Mouse (Mus musculus): ENCODE results near the gene Col8a2. TPM values are rescaled to one million over a fixed set of nuclear protein-coding genes. Genes with fewer than 3 reads are reported as not detected.
A peak's percentile ranks its signal among the peaks of the same experiment; 100 is the strongest.

The Col8a2 gene
- polyA plus RNA-seq, 1 experiment from 2014 or later, result 5.0 TPM

- Histone ChIP-seq H3K9ac (ENCODE audit: low read length) (no peak overlapping the region), H3K4me2 (ENCODE audit: low read depth, low read length) (no peak overlapping the region), H3K4me1 (ENCODE audit: control insufficient read depth, insufficient read depth, low read length) (peaks cover 9% of the 10 kb centered on the region; the same call in 1 of the 2 replicates), H3K36me3 (ENCODE audit: control insufficient read depth, insufficient read depth) (peaks cover 22% of the 10 kb centered on the region), H3K27me3 (ENCODE audit: control insufficient read depth, insufficient read depth, low read length) (no peaks in the 10 kb centered on the region), H3K4me3 (ENCODE audit: low read length) (no peak overlapping the region), H3K27ac (ENCODE audit: low read length) (no peak overlapping the region), H3K9me3 (replicated peaks; ENCODE audit: control insufficient read depth, low read length) (no peaks in the 10 kb centered on the region)
- ATAC-seq (replicated peaks; ENCODE audit: extremely low read depth, insufficient read depth, low FRiP score), result no peak
- WGBS, result 89% methylated on average over 13 of the region's 13 CpGs
These were observed 29.9 kb downstream of the Col8a2 start for GRCm38 (mm10) chr4:126316443-126317040.

GRCm38 (mm10) chr4:126319806-126320205 is 33.2 kb downstream of the Col8a2 start:
- H3K9me3 ChIP-seq (replicated peaks; ENCODE audit: control insufficient read depth, low read length), result no peaks in the 10 kb centered on the region
- ATAC-seq (replicated peaks; ENCODE audit: extremely low read depth, insufficient read depth, low FRiP score), result no peak
- peaks cover 22% of the 10 kb centered on the region for H3K36me3 ChIP-seq (ENCODE audit: control insufficient read depth, insufficient read depth)
- H3K27ac ChIP-seq (ENCODE audit: low read length), result no peak overlapping the region
- H3K27me3 ChIP-seq (ENCODE audit: control insufficient read depth, insufficient read depth, low read length), result peaks cover 7% of the 10 kb centered on the region
- H3K9ac ChIP-seq (ENCODE audit: low read length), result no peak overlapping the region
- whole genome bisulfite sequencing, result 83% methylated on average over 6 of the region's 6 CpGs
- no peak overlapping the region for H3K4me3 ChIP-seq (ENCODE audit: low read length)
- peaks cover 11% of the 10 kb centered on the region for H3K4me1 ChIP-seq (ENCODE audit: control insufficient read depth, insufficient read depth, low read length)
- H3K4me2 ChIP-seq (ENCODE audit: low read depth, low read length), result no peak overlapping the region

- Histone ChIP-seq H3K36me3 (ENCODE audit: control insufficient read depth, insufficient read depth) (peaks cover 18% of the 10 kb centered on the region), H3K4me1 (ENCODE audit: control insufficient read depth, insufficient read depth, low read length) (peaks cover 16% of the 10 kb centered on the region), H3K27ac (ENCODE audit: low read length) (peak within 1 kb of the TSS; percentile 69), H3K4me2 (ENCODE audit: low read depth, low read length) (peak within 1 kb of the TSS; percentile 72), H3K27me3 (ENCODE audit: control insufficient read depth, insufficient read depth, low read length) (peaks cover 10% of the 10 kb centered on the region), H3K4me3 (ENCODE audit: low read length) (peak within 1 kb of the TSS; percentile 78), H3K9me3 (replicated peaks; ENCODE audit: control insufficient read depth, low read length) (no peaks in the 10 kb centered on the region), H3K9ac (ENCODE audit: low read length) (peak within 1 kb of the TSS; percentile 86)
- peak; percentile 84 for ATAC-seq (replicated peaks; ENCODE audit: extremely low read depth, insufficient read depth, low FRiP score)
- under 1% methylated on average over 80 of the region's 80 CpGs for WGBS
These were observed 34.7 kb downstream of the Col8a2 start, which contains the start of gene Adprhl2 for GRCm38 (mm10) chr4:126321111-126321853. Gene Adprhl2 (minus strand): TSS chr4:126321703.

GRCm38 (mm10) chr4:126321854-126322511 is 35.4 kb downstream of the Col8a2 start:
- no peak; the same call in 1 of the 2 replicates for ATAC-seq (replicated peaks; ENCODE audit: extremely low read depth, insufficient read depth, low FRiP score)
- Histone ChIP-seq H3K27ac (ENCODE audit: low read length) (no peak overlapping the region), H3K27me3 (ENCODE audit: control insufficient read depth, insufficient read depth, low read length) (peaks cover 10% of the 10 kb centered on the region), H3K36me3 (ENCODE audit: control insufficient read depth, insufficient read depth) (peaks cover 12% of the 10 kb centered on the region), H3K4me3 (ENCODE audit: low read length) (peak overlapping the region; percentile 78), H3K9me3 (replicated peaks; ENCODE audit: control insufficient read depth, low read length) (no peaks in the 10 kb centered on the region), H3K9ac (ENCODE audit: low read length) (peak overlapping the region; percentile 49; the same call in 1 of the 2 replicates), H3K4me2 (ENCODE audit: low read depth, low read length) (peak overlapping the region; percentile 65), H3K4me1 (ENCODE audit: control insufficient read depth, insufficient read depth, low read length) (peaks cover 16% of the 10 kb centered on the region)
- 51% methylated on average over 28 of the region's 28 CpGs for WGBS

- Histone ChIP-seq H3K9ac (ENCODE audit: low read length) (no peak overlapping the region), H3K27ac (ENCODE audit: low read length) (no peak overlapping the region), H3K27me3 (ENCODE audit: control insufficient read depth, insufficient read depth, low read length) (peaks cover 10% of the 10 kb centered on the region), H3K4me2 (ENCODE audit: low read depth, low read length) (no peak overlapping the region), H3K4me3 (ENCODE audit: low read length) (no peak overlapping the region), H3K36me3 (ENCODE audit: control insufficient read depth, insufficient read depth) (peaks cover 6% of the 10 kb centered on the region), H3K9me3 (replicated peaks; ENCODE audit: control insufficient read depth, low read length) (no peaks in the 10 kb centered on the region), H3K4me1 (ENCODE audit: control insufficient read depth, insufficient read depth, low read length) (peaks cover 16% of the 10 kb centered on the region)
- WGBS, result 93% methylated on average over 13 of the region's 13 CpGs
- no peak for ATAC-seq (replicated peaks; ENCODE audit: extremely low read depth, insufficient read depth, low FRiP score)
These were observed 36.1 kb downstream of the Col8a2 start for GRCm38 (mm10) chr4:126322646-126323045.

GRCm38 (mm10) chr4:126324861-126325260 is 38.3 kb downstream of the Col8a2 start:
- ATAC-seq (replicated peaks; ENCODE audit: extremely low read depth, insufficient read depth, low FRiP score), result no peak
- H3K4me2 ChIP-seq (ENCODE audit: low read depth, low read length), result peak overlapping the region; percentile 41
- WGBS, result 44% methylated on average over 13 of the region's 13 CpGs
- H3K9me3 ChIP-seq (replicated peaks; ENCODE audit: control insufficient read depth, low read length), result no peaks in the 10 kb centered on the region
- peak overlapping the region; percentile 16; the same call in 1 of the 2 replicates for H3K4me3 ChIP-seq (ENCODE audit: low read length)
- H3K27ac ChIP-seq (ENCODE audit: low read length), result no peak overlapping the region
- no peaks in the 10 kb centered on the region for H3K36me3 ChIP-seq (ENCODE audit: control insufficient read depth, insufficient read depth)
- peaks cover 10% of the 10 kb centered on the region for H3K27me3 ChIP-seq (ENCODE audit: control insufficient read depth, insufficient read depth, low read length)
- H3K4me1 ChIP-seq (ENCODE audit: control insufficient read depth, insufficient read depth, low read length), result peaks cover 16% of the 10 kb centered on the region
- H3K9ac ChIP-seq (ENCODE audit: low read length), result no peak overlapping the region

GRCm38 (mm10) chr4:126325281-126325861 is 38.8 kb downstream of the Col8a2 start, which contains the start of gene Tekt2:
Gene Tekt2 (minus strand): TSS chr4:126325688.
- H3K27ac ChIP-seq (ENCODE audit: low read length), result no peak within 1 kb of the TSS
- H3K9me3 ChIP-seq (replicated peaks; ENCODE audit: control insufficient read depth, low read length), result no peaks in the 10 kb centered on the region
- no peaks in the 10 kb centered on the region for H3K36me3 ChIP-seq (ENCODE audit: control insufficient read depth, insufficient read depth)
- H3K4me1 ChIP-seq (ENCODE audit: control insufficient read depth, insufficient read depth, low read length), result peaks cover 13% of the 10 kb centered on the region
- H3K9ac ChIP-seq (ENCODE audit: low read length), result peak within 1 kb of the TSS; percentile 40; the same call in 1 of the 2 replicates
- peak within 1 kb of the TSS; percentile 16 for H3K4me3 ChIP-seq (ENCODE audit: low read length)
- peaks cover 10% of the 10 kb centered on the region for H3K27me3 ChIP-seq (ENCODE audit: control insufficient read depth, insufficient read depth, low read length)
- 12% methylated on average over 23 of the region's 23 CpGs for WGBS
- no peak for ATAC-seq (replicated peaks; ENCODE audit: extremely low read depth, insufficient read depth, low FRiP score)
- H3K4me2 ChIP-seq (ENCODE audit: low read depth, low read length), result peak within 1 kb of the TSS; percentile 41

- H3K4me1 ChIP-seq (ENCODE audit: control insufficient read depth, insufficient read depth, low read length), result peaks cover 10% of the 10 kb centered on the region; the same call in 1 of the 2 replicates
- no peak overlapping the region for H3K9ac ChIP-seq (ENCODE audit: low read length)
- H3K27me3 ChIP-seq (ENCODE audit: control insufficient read depth, insufficient read depth, low read length), result peaks cover 10% of the 10 kb centered on the region
- H3K36me3 ChIP-seq (ENCODE audit: control insufficient read depth, insufficient read depth), result no peaks in the 10 kb centered on the region
- no peak overlapping the region for H3K4me2 ChIP-seq (ENCODE audit: low read depth, low read length)
- no peak overlapping the region for H3K4me3 ChIP-seq (ENCODE audit: low read length)
- no peak for ATAC-seq (replicated peaks; ENCODE audit: extremely low read depth, insufficient read depth, low FRiP score)
- no peaks in the 10 kb centered on the region for H3K9me3 ChIP-seq (replicated peaks; ENCODE audit: control insufficient read depth, low read length)
- 19% methylated on average over 6 of the region's 6 CpGs for WGBS
- H3K27ac ChIP-seq (ENCODE audit: low read length), result no peak overlapping the region
These were observed 39.4 kb downstream of the Col8a2 start for GRCm38 (mm10) chr4:126326036-126326435.
